Mouse (Mus musculus) stomach, postnatal 0 days (tissue): Measurements from ENCODE around the gene Col26a1. TPM values are rescaled to one million over a fixed set of nuclear protein-coding genes. Genes with fewer than 3 reads are reported as not detected.
A peak's percentile ranks its signal among the peaks of the same experiment; 100 is the strongest.
"Not testable (repeated sequence)": the region's sequence is repeated elsewhere in the genome, so short reads cannot be mapped to it uniquely, and the experiment has no call there.

Experiments used
- ATAC-seq: fragments of 200-750 bp; cut with Nextera tagmentation; 2 replicates; pipeline ENCODE4 v1.8.0; 2017; ENCODE audit not compliant: low FRiP score, low TSS enrichment
- DNase-seq: peaks from one replicate; pipeline ENCODE4 v3.0.0-alpha.2; 2016; ENCODE audit warnings: low spot score
- H3K27ac ChIP-seq: fragments of 300-500 bp; sonication (generic); replicated peaks from 2 replicates; pipeline ENCODE4 v1.5.1; 2014; ENCODE audit warnings: mild to moderate bottlenecking, control low read depth
- H3K27me3 ChIP-seq: fragments of 300-500 bp; sonication (generic); 2 replicates; pipeline ENCODE4 v1.6.1; 2014; ENCODE audit warnings: low read length; ENCODE audit not compliant: control insufficient read depth, insufficient read depth
- H3K36me3 ChIP-seq: fragments of 300-500 bp; sonication (generic); 2 replicates; pipeline ENCODE4 v1.6.1; 2014; ENCODE audit warnings: low read length, mixed read lengths; ENCODE audit not compliant: control insufficient read depth, insufficient read depth
- H3K4me1 ChIP-seq: fragments of 300-500 bp; sonication (generic); replicated peaks from 2 replicates; pipeline ENCODE4 v1.6.1; 2014; ENCODE audit warnings: antibody characterized with exemption; ENCODE audit not compliant: control insufficient read depth, insufficient read depth
- H3K4me2 ChIP-seq: fragments of 300-500 bp; sonication (generic); replicated peaks from 2 replicates; pipeline ENCODE4 v1.6.1; 2014; ENCODE audit warnings: low read depth, mild to moderate bottlenecking, control low read depth, moderate library complexity
- H3K4me3 ChIP-seq: fragments of 300-500 bp; sonication (generic); 2 replicates; pipeline ENCODE4 v1.5.1; 2014; ENCODE audit warnings: low read depth, low read length, control low read depth
- H3K9ac ChIP-seq: fragments of 300-500 bp; sonication (generic); 2 replicates; pipeline ENCODE4 v1.6.1; 2014; ENCODE audit warnings: mild to moderate bottlenecking, low read length, control low read depth, mixed read lengths
- H3K9me3 ChIP-seq: fragments of 300-500 bp; sonication (generic); 2 replicates; pipeline ENCODE4 v1.6.1; 2016; ENCODE audit warnings: low read length; ENCODE audit not compliant: control insufficient read depth
- CTCF ChIP-seq: IDR thresholded peaks from 2 replicates; pipeline ENCODE4 v1.5.1; 2016; ENCODE audit warnings: antibody characterized with exemption, low read depth, mild to moderate bottlenecking, moderate library complexity
- EP300 ChIP-seq: optimal IDR thresholded peaks from 2 replicates; pipeline ENCODE3; 2016; ENCODE audit warnings: antibody characterized with exemption
- WGBS: fragments of 180-500 bp; shearing (Covaris S2); extraction: QIAGEN DNeasy Blood & Tissue Kit; methylation state at CpG from one replicate; pipeline ENCODE4 v1.1.7; 2014; 5-methylcytosine and 5-hydroxymethylcytosine counted together
- polyA plus RNA-seq: library from polyadenylated mRNA; unstranded; fragments of >200 nt; fragmentation: Nextera tagmentation; extraction: Ambion mirVana; gene quantifications from 2 replicates; pipeline ENCODE4 v1.2.1, GENCODE M21; 2015

Col26a1 gene
- polyA plus RNA-seq, 1 experiment from 2014 or later, result 2.9 TPM

- no peak for TF ChIP-seq EP300
- peak; percentile 70 for TF ChIP-seq CTCF
- no peak for DNase-seq
- Histone ChIP-seq H3K27ac (no peak overlapping the region), H3K36me3 (no peaks in the 10 kb centered on the region), H3K4me1 (no peaks in the 10 kb centered on the region), H3K4me3 (no peak overlapping the region), H3K9me3 (no peaks in the 10 kb centered on the region), H3K4me2 (no peak overlapping the region), H3K9ac (no peak overlapping the region), H3K27me3 (no peaks in the 10 kb centered on the region; the same call in 1 of the 2 replicates)
- no peak for ATAC-seq
- 48% methylated on average over 6 of the region's 6 CpGs for WGBS
Measured at GRCm38 (mm10) chr5:136759781-136760180, 123.2 kb downstream of the Col26a1 start.

- Histone ChIP-seq H3K4me3 (no peak overlapping the region), H3K9me3 (no peaks in the 10 kb centered on the region), H3K27me3 (no peaks in the 10 kb centered on the region; the same call in 1 of the 2 replicates), H3K4me1 (no peaks in the 10 kb centered on the region), H3K36me3 (no peaks in the 10 kb centered on the region), H3K4me2 (no peak overlapping the region), H3K27ac (no peak overlapping the region), H3K9ac (no peak overlapping the region)
- TF ChIP-seq EP300, result no peak
- TF ChIP-seq CTCF, result peak; percentile 93
- WGBS, result 3% methylated on average over 3 of the region's 3 CpGs
- DNase-seq, result peak; percentile 71
- ATAC-seq, result no peak
Measured at GRCm38 (mm10) chr5:136755696-136756095, 127.3 kb downstream of the Col26a1 start.

GRCm38 (mm10) chr5:136754053-136754591 is 128.9 kb downstream of the Col26a1 start:
- Histone ChIP-seq H3K27ac (no peak overlapping the region), H3K4me3 (no peak overlapping the region), H3K36me3 (no peaks in the 10 kb centered on the region), H3K27me3 (no peaks in the 10 kb centered on the region; the same call in 1 of the 2 replicates), H3K4me2 (no peak overlapping the region), H3K9me3 (no peaks in the 10 kb centered on the region), H3K9ac (no peak overlapping the region), H3K4me1 (no peaks in the 10 kb centered on the region)
- 67% methylated on average over 14 of the region's 14 CpGs for WGBS
- TF ChIP-seq CTCF (no peak), EP300 (no peak)
- ATAC-seq (no peak; the same call in 1 of the 2 replicates), DNase-seq (no peak)

- H3K4me1 ChIP-seq, H3K9ac ChIP-seq, H3K4me3 ChIP-seq, ATAC-seq, H3K9me3 ChIP-seq, H3K27me3 ChIP-seq, H3K36me3 ChIP-seq, H3K4me2 ChIP-seq, DNase-seq, H3K27ac ChIP-seq: not testable (repeated sequence)
- 67% methylated on average over 7 of the region's 7 CpGs for WGBS
Measured at GRCm38 (mm10) chr5:136753176-136753575, 129.8 kb downstream of the Col26a1 start.

- 97% methylated on average over 19 of the region's 19 CpGs for WGBS
- ATAC-seq, result no peak
- no peaks in the 10 kb centered on the region for H3K36me3 ChIP-seq
Measured at GRCm38 (mm10) chr5:136752104-136752503, 130.9 kb downstream of the Col26a1 start.

GRCm38 (mm10) chr5:136746596-136746995 is 136.4 kb downstream of the Col26a1 start:
- TF ChIP-seq CTCF, result no peak
- no peak for TF ChIP-seq EP300
- ATAC-seq, result no peak

More at GRCm38 (mm10) chr5:136752104-136752503, 130.9 kb downstream of the Col26a1 start:
- no peak for DNase-seq
- H3K4me3 ChIP-seq, result no peak overlapping the region
- H3K4me1 ChIP-seq, result no peaks in the 10 kb centered on the region
- no peak overlapping the region for H3K9ac ChIP-seq
- TF ChIP-seq EP300, result no peak
- TF ChIP-seq CTCF, result no peak
- peaks cover 12% of the 10 kb centered on the region; the same call in 1 of the 2 replicates for H3K9me3 ChIP-seq
- no peak overlapping the region for H3K27ac ChIP-seq
- H3K27me3 ChIP-seq, result no peaks in the 10 kb centered on the region; the same call in 1 of the 2 replicates
- H3K4me2 ChIP-seq, result no peak overlapping the region

More at GRCm38 (mm10) chr5:136746596-136746995, 136.4 kb downstream of the Col26a1 start:
- DNase-seq, result no peak
- no peak overlapping the region for H3K9ac ChIP-seq
- 76% methylated on average over 9 of the region's 9 CpGs for WGBS
- H3K4me3 ChIP-seq, result no peak overlapping the region
- no peaks in the 10 kb centered on the region for H3K36me3 ChIP-seq
- no peak overlapping the region for H3K27ac ChIP-seq
- no peak overlapping the region for H3K4me2 ChIP-seq
- H3K4me1 ChIP-seq, result no peaks in the 10 kb centered on the region
- peaks cover 12% of the 10 kb centered on the region; the same call in 1 of the 2 replicates for H3K9me3 ChIP-seq
- H3K27me3 ChIP-seq, result no peaks in the 10 kb centered on the region
